Mouse (Mus musculus) hindbrain, postnatal 0 days (tissue): ENCODE measurements around the gene Agap1. TPM values are rescaled to one million over a fixed set of nuclear protein-coding genes. Genes with fewer than 3 reads are reported as not detected.

Experiments
- ATAC-seq: fragments of 200-750 bp; cut with Nextera tagmentation; 2 replicates; pipeline ENCODE4 v1.8.0; 2017; ENCODE audit warnings: mild to moderate bottlenecking, moderate TSS enrichment, moderate library complexity
- DNase-seq: peaks from one replicate; pipeline ENCODE4 v3.0.0-alpha.2; 2015; ENCODE audit warnings: low spot score
- H3K27ac ChIP-seq: fragments of 300-500 bp; sonication (generic); 2 replicates; pipeline ENCODE4 v1.5.1; 2014; ENCODE audit warnings: mild to moderate bottlenecking
- H3K27me3 ChIP-seq: fragments of 300-500 bp; sonication (generic); 2 replicates; pipeline ENCODE4 v1.6.1; 2014; ENCODE audit warnings: low read length, mixed read lengths; ENCODE audit not compliant: insufficient read depth
- H3K36me3 ChIP-seq: fragments of 300-500 bp; sonication (generic); 2 replicates; pipeline ENCODE4 v1.6.1; 2014; ENCODE audit warnings: low read length, mixed read lengths; ENCODE audit not compliant: insufficient read depth
- H3K4me1 ChIP-seq: fragments of 300-500 bp; sonication (generic); 2 replicates; pipeline ENCODE4 v1.6.1; 2014; ENCODE audit warnings: antibody characterized with exemption, low read length, mixed read lengths; ENCODE audit not compliant: insufficient read depth
- H3K4me2 ChIP-seq: fragments of 300-500 bp; sonication (generic); 2 replicates; pipeline ENCODE4 v1.6.1; 2014; ENCODE audit warnings: low read depth, mild to moderate bottlenecking, low read length, moderate library complexity, mixed read lengths
- H3K4me3 ChIP-seq: fragments of 300-500 bp; sonication (generic); 2 replicates; pipeline ENCODE4 v1.5.1; 2014; ENCODE audit warnings: low read length
- H3K9ac ChIP-seq: fragments of 300-500 bp; sonication (generic); replicated peaks from 2 replicates; pipeline ENCODE4 v1.6.1; 2014; ENCODE audit warnings: mild to moderate bottlenecking, low read length, moderate library complexity, mixed read lengths
- H3K9me3 ChIP-seq: fragments of 300-500 bp; sonication (generic); 2 replicates; pipeline ENCODE4 v1.6.1; 2016; ENCODE audit warnings: low read length, mixed read lengths
- CTCF ChIP-seq: IDR thresholded peaks from 2 replicates; pipeline ENCODE4 v1.5.1; 2016; ENCODE audit warnings: antibody characterized with exemption, control low read depth, low read depth
- WGBS: fragments of 180-500 bp; shearing (Covaris S2); extraction: QIAGEN DNeasy Blood & Tissue Kit; methylation state at CpG from one replicate; pipeline ENCODE4 v1.1.7; 2014; 5-methylcytosine and 5-hydroxymethylcytosine counted together
- polyA plus RNA-seq: library from polyadenylated mRNA; unstranded; fragments of >200 nt; fragmentation: Nextera tagmentation; extraction: Ambion mirVana; gene quantifications from 2 replicates; pipeline ENCODE4 v1.2.1, GENCODE M21; 2015
- total RNA-seq: library from RNA; depleted of rRNA; stranded (reverse); fragments of >200 nt; gene quantifications from 2 replicates; pipeline ENCODE4 v1.2.3, GENCODE M21; 2014

The Agap1 gene
- total and polyA plus RNA-seq, 2 experiments from 2014 or later: 40.0 to 122 TPM

GRCm38 (mm10) chr1:89608766-89609165 lies 154.2 kb downstream of the Agap1 start:
- H3K36me3 ChIP-seq: peaks cover 3% of the 10 kb centered on the region; the same call in 1 of the 2 replicates
- no peaks in the 10 kb centered on the region for H3K4me1 ChIP-seq
- no peaks in the 10 kb centered on the region for H3K9me3 ChIP-seq
- ATAC-seq: no peak
- H3K9ac ChIP-seq: no peak overlapping the region
- no peak for DNase-seq
- H3K27me3 ChIP-seq: no peaks in the 10 kb centered on the region
- no peak overlapping the region for H3K27ac ChIP-seq
- no peak overlapping the region for H3K4me3 ChIP-seq
- WGBS: 83% methylated on average over 4 of the region's 4 CpGs
- TF ChIP-seq CTCF: no peak
- no peak overlapping the region for H3K4me2 ChIP-seq

DNA sequence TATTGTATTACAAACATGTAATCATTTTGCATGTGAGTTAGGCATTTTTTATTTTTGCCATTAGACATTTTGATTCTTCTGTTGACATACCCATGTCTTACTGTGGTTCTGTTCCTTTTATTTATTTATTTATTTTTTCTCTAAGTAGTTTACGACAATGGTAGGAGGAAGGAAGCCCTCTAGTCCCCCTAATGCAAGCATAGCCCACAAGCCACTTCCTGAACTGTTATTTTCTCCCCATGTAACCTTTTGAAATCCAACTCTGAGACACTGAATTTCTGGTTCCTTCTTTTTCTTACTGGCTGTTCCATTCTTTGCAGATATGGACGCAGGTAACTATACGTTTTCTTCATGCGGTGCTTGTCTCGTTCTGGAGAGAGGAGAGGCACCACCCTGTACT lies 155.4 kb downstream of the Agap1 start:
- Histone ChIP-seq H3K4me3 (no peak overlapping the region), H3K27me3 (no peaks in the 10 kb centered on the region), H3K27ac (no peak overlapping the region), H3K9ac (no peak overlapping the region), H3K4me2 (no peak overlapping the region), H3K9me3 (no peaks in the 10 kb centered on the region), H3K4me1 (no peaks in the 10 kb centered on the region), H3K36me3 (peaks cover 3% of the 10 kb centered on the region; the same call in 1 of the 2 replicates)
- WGBS: 75% methylated on average over 5 of the region's 5 CpGs
- DNase-seq (no peak), ATAC-seq (no peak)
- TF ChIP-seq CTCF: no peak

- WGBS: 69% methylated on average over 6 of the region's 6 CpGs
- no peak overlapping the region for H3K9ac ChIP-seq
- no peaks in the 10 kb centered on the region for H3K9me3 ChIP-seq
- TF ChIP-seq CTCF: no peak
- H3K36me3 ChIP-seq: peaks cover 3% of the 10 kb centered on the region; the same call in 1 of the 2 replicates
- DNase-seq (no peak), ATAC-seq (no peak)
- H3K4me2 ChIP-seq: no peak overlapping the region
- H3K4me3 ChIP-seq: no peak overlapping the region
- no peak overlapping the region for H3K27ac ChIP-seq
- no peaks in the 10 kb centered on the region for H3K4me1 ChIP-seq
- no peaks in the 10 kb centered on the region for H3K27me3 ChIP-seq
Measured at GRCm38 (mm10) chr1:89611521-89611920, 156.9 kb downstream of the Agap1 start.

GRCm38 (mm10) chr1:89613234-89613870 lies 158.7 kb downstream of the Agap1 start:
- Histone ChIP-seq H3K4me1 (no peaks in the 10 kb centered on the region), H3K4me3 (no peak overlapping the region), H3K9me3 (no peaks in the 10 kb centered on the region), H3K4me2 (no peak overlapping the region), H3K27ac (no peak overlapping the region), H3K9ac (no peak overlapping the region), H3K36me3 (0 out of 2 replicates have a peak, but pooled peaks cover 3% of the 10 kb centered on the region), H3K27me3 (no peaks in the 10 kb centered on the region)
- DNase-seq (no peak), ATAC-seq (no peak)
- 77% methylated on average over 5 of the region's 5 CpGs for WGBS
- TF ChIP-seq CTCF: no peak

DNA sequence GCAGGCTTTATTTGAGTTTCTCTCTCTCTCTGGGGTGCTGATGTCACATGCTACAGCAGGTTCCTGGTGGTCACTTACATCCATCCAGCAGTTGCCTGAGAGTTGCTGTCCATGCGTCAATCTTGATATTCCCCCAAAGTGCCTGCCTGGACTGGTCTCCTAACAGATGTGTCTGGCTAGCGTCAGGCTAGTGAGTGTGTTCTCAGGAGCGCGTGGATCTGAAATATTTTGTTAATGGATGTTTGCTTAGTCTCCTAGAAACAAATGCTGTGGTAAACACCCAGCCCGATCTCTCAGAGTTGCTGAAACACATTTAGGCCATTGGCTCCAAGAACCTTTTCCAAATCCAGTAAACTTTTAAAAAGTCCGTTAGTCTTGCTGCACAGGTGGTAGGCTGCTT lies 161.9 kb downstream of the Agap1 start:
- DNase-seq: no peak
- H3K4me1 ChIP-seq: no peaks in the 10 kb centered on the region
- no peak overlapping the region for H3K9ac ChIP-seq
- no peaks in the 10 kb centered on the region for H3K9me3 ChIP-seq
- no peak overlapping the region for H3K4me3 ChIP-seq
- WGBS: 51% methylated on average over 6 of the region's 6 CpGs
- no peak for ATAC-seq
- no peak overlapping the region for H3K4me2 ChIP-seq
- H3K36me3 ChIP-seq: 0 out of 2 replicates have a peak, but pooled peaks cover 2% of the 10 kb centered on the region
- H3K27me3 ChIP-seq: no peaks in the 10 kb centered on the region
- TF ChIP-seq CTCF: no peak
- no peak overlapping the region for H3K27ac ChIP-seq

- TF ChIP-seq CTCF: no peak
- no peak overlapping the region for H3K9ac ChIP-seq
- no peaks in the 10 kb centered on the region for H3K9me3 ChIP-seq
- WGBS: 51% methylated on average over 9 of the region's 9 CpGs
- DNase-seq: no peak
- no peak overlapping the region for H3K4me3 ChIP-seq
- no peaks in the 10 kb centered on the region for H3K4me1 ChIP-seq
- no peaks in the 10 kb centered on the region for H3K27me3 ChIP-seq
- H3K36me3 ChIP-seq: no peaks in the 10 kb centered on the region
- no peak for ATAC-seq
- no peak overlapping the region for H3K4me2 ChIP-seq
- H3K27ac ChIP-seq: no peak overlapping the region
Measured at GRCm38 (mm10) chr1:89617336-89617735, 162.7 kb downstream of the Agap1 start.

GRCm38 (mm10) chr1:89619963-89620362 lies 165.4 kb downstream of the Agap1 start:
- Histone ChIP-seq H3K36me3 (no peaks in the 10 kb centered on the region), H3K27ac (no peak overlapping the region), H3K27me3 (no peaks in the 10 kb centered on the region), H3K4me2 (no peak overlapping the region), H3K4me1 (no peaks in the 10 kb centered on the region), H3K9ac (no peak overlapping the region), H3K4me3 (no peak overlapping the region), H3K9me3 (no peaks in the 10 kb centered on the region)
- ATAC-seq: no peak
- TF ChIP-seq CTCF: no peak
- DNase-seq: no peak
- 65% methylated on average over 2 of the region's 2 CpGs for WGBS
